Mouse (Mus musculus) heart, embryonic 15.5 days (tissue): ENCODE results near the gene Cfap44. TPM values are rescaled to one million over a fixed set of nuclear protein-coding genes. Genes with fewer than 3 reads are reported as not detected.
A peak's percentile ranks its signal among the peaks of the same experiment; 100 is the strongest.

Experiments
- ATAC-seq: fragments of 200-750 bp; cut with Nextera tagmentation; replicated peaks from 2 replicates; pipeline ENCODE4 v1.8.0; 2017; ENCODE audit warnings: low read depth, moderate TSS enrichment; ENCODE audit not compliant: insufficient number of reproducible peaks, insufficient read depth, low FRiP score
- H3K27ac ChIP-seq: fragments of 300-500 bp; sonication (generic); 2 replicates; pipeline ENCODE4 v1.5.1; 2015; ENCODE audit warnings: mild to moderate bottlenecking, inconsistent platforms
- H3K27me3 ChIP-seq: fragments of 300-500 bp; sonication (generic); 2 replicates; pipeline ENCODE4 v1.6.1; 2015; ENCODE audit warnings: inconsistent platforms
- H3K36me3 ChIP-seq: fragments of 300-500 bp; sonication (generic); 2 replicates; pipeline ENCODE4 v1.6.1; 2015; ENCODE audit warnings: mild to moderate bottlenecking, inconsistent platforms
- H3K4me1 ChIP-seq: fragments of 300-500 bp; sonication (generic); replicated peaks from 2 replicates; pipeline ENCODE4 v1.6.1; 2015; ENCODE audit warnings: inconsistent platforms
- H3K4me2 ChIP-seq: fragments of 300-500 bp; sonication (generic); 2 replicates; pipeline ENCODE4 v1.6.1; 2015; ENCODE audit warnings: inconsistent platforms, mild to moderate bottlenecking, moderate library complexity
- H3K4me3 ChIP-seq: fragments of 300-500 bp; sonication (generic); 2 replicates; pipeline ENCODE4 v1.5.1; 2015; ENCODE audit warnings: mild to moderate bottlenecking, inconsistent platforms
- H3K9ac ChIP-seq: fragments of 300-500 bp; sonication (generic); 2 replicates; pipeline ENCODE4 v1.6.1; 2015; ENCODE audit warnings: mild to moderate bottlenecking, inconsistent platforms
- H3K9me3 ChIP-seq: fragments of 300-500 bp; sonication (generic); replicated peaks from 2 replicates; pipeline ENCODE4 v1.6.1; 2016; ENCODE audit warnings: inconsistent platforms
- WGBS: fragments of 180-500 bp; shearing (Covaris S2); methylation state at CpG from one replicate; pipeline ENCODE4 v1.1.7; 2015; ENCODE audit warnings: mixed read lengths; 5-methylcytosine and 5-hydroxymethylcytosine counted together
- polyA plus RNA-seq: library from polyadenylated mRNA; unstranded; fragments of >200 nt; fragmentation: Nextera tagmentation; extraction: Ambion mirVana; gene quantifications from 2 replicates; pipeline ENCODE4 v1.2.1, GENCODE M21; 2015

The Cfap44 gene
- polyA plus RNA-seq, 1 experiment from 2014 or later = 0.09 TPM

- Histone ChIP-seq H3K9ac (no peak overlapping the region), H3K4me3 (no peak overlapping the region), H3K36me3 (no peaks in the 10 kb centered on the region; the same call in 1 of the 2 replicates), H3K27ac (peak overlapping the region; percentile 10; the same call in 1 of the 2 replicates), H3K4me1 (peaks cover 9% of the 10 kb centered on the region; the same call in 1 of the 2 replicates), H3K9me3 (no peaks in the 10 kb centered on the region), H3K27me3 (no peaks in the 10 kb centered on the region), H3K4me2 (no peak overlapping the region)
- ATAC-seq = no peak
- WGBS = 66% methylated on average over 13 of the region's 13 CpGs
Measured at GRCm38 (mm10) chr16:44510521-44511213, 116.1 kb downstream of the Cfap44 start.

- Histone ChIP-seq H3K27me3 (no peaks in the 10 kb centered on the region), H3K4me1 (no peaks in the 10 kb centered on the region), H3K27ac (no peak overlapping the region), H3K4me2 (no peak overlapping the region), H3K9me3 (no peaks in the 10 kb centered on the region), H3K4me3 (no peak overlapping the region), H3K9ac (no peak overlapping the region), H3K36me3 (no peaks in the 10 kb centered on the region; the same call in 1 of the 2 replicates)
- no peak for ATAC-seq
- WGBS = 69% methylated on average over 6 of the region's 6 CpGs
Measured at GRCm38 (mm10) chr16:44516498-44516897, 121.9 kb downstream of the Cfap44 start.

GRCm38 (mm10) chr16:44523595-44523994, 129.0 kb downstream of the Cfap44 start:
- no peaks in the 10 kb centered on the region for H3K36me3 ChIP-seq
- 77% methylated on average over 7 of the region's 7 CpGs for WGBS
- H3K4me2 ChIP-seq = no peak overlapping the region
- H3K4me3 ChIP-seq = no peak overlapping the region
- H3K9me3 ChIP-seq = no peaks in the 10 kb centered on the region
- no peak overlapping the region for H3K27ac ChIP-seq
- ATAC-seq = no peak
- H3K27me3 ChIP-seq = no peaks in the 10 kb centered on the region
- peaks cover 12% of the 10 kb centered on the region for H3K4me1 ChIP-seq
- no peak overlapping the region for H3K9ac ChIP-seq

- H3K9me3 ChIP-seq = no peaks in the 10 kb centered on the region
- H3K4me3 ChIP-seq = no peak overlapping the region
- no peak overlapping the region for H3K9ac ChIP-seq
- no peaks in the 10 kb centered on the region for H3K36me3 ChIP-seq
- no peak overlapping the region for H3K27ac ChIP-seq
- no peaks in the 10 kb centered on the region for H3K27me3 ChIP-seq
- no peak for ATAC-seq
- no peak overlapping the region for H3K4me2 ChIP-seq
- H3K4me1 ChIP-seq = peaks cover 22% of the 10 kb centered on the region
- WGBS = 65% methylated on average over 1 of the region's 1 CpGs
Measured at GRCm38 (mm10) chr16:44526044-44526443, 131.4 kb downstream of the Cfap44 start.

- peak overlapping the region; percentile 25 for H3K4me2 ChIP-seq
- H3K4me3 ChIP-seq = no peak overlapping the region
- peaks cover 28% of the 10 kb centered on the region for H3K4me1 ChIP-seq
- H3K36me3 ChIP-seq = no peaks in the 10 kb centered on the region
- no peaks in the 10 kb centered on the region for H3K27me3 ChIP-seq
- ATAC-seq = 0 out of 2 replicates have a peak, but pooled peaks have one; percentile 43
- H3K9ac ChIP-seq = no peak overlapping the region
- H3K9me3 ChIP-seq = no peaks in the 10 kb centered on the region
- WGBS = 18% methylated on average over 12 of the region's 12 CpGs
- peak overlapping the region; percentile 25; the same call in 1 of the 2 replicates for H3K27ac ChIP-seq
Measured at GRCm38 (mm10) chr16:44526689-44527088, 132.1 kb downstream of the Cfap44 start.

GRCm38 (mm10) chr16:44527218-44527905, 132.8 kb downstream of the Cfap44 start:
- H3K4me1 ChIP-seq = peaks cover 28% of the 10 kb centered on the region
- no peak for ATAC-seq
- H3K9me3 ChIP-seq = no peaks in the 10 kb centered on the region
- H3K27ac ChIP-seq = no peak overlapping the region
- WGBS = 42% methylated on average over 11 of the region's 11 CpGs
- no peak overlapping the region for H3K4me2 ChIP-seq
- H3K9ac ChIP-seq = no peak overlapping the region
- no peaks in the 10 kb centered on the region for H3K27me3 ChIP-seq
- H3K36me3 ChIP-seq = no peaks in the 10 kb centered on the region
- H3K4me3 ChIP-seq = no peak overlapping the region

- 91% methylated on average over 7 of the region's 7 CpGs for WGBS
- no peak overlapping the region for H3K4me3 ChIP-seq
- H3K9me3 ChIP-seq = no peaks in the 10 kb centered on the region
- no peak overlapping the region for H3K9ac ChIP-seq
- peaks cover 41% of the 10 kb centered on the region for H3K4me1 ChIP-seq
- no peaks in the 10 kb centered on the region for H3K27me3 ChIP-seq
- H3K27ac ChIP-seq = no peak overlapping the region
- ATAC-seq = no peak
- no peak overlapping the region for H3K4me2 ChIP-seq
- H3K36me3 ChIP-seq = no peaks in the 10 kb centered on the region
Measured at GRCm38 (mm10) chr16:44528955-44529354, 134.4 kb downstream of the Cfap44 start.

GRCm38 (mm10) chr16:44529691-44530090, 135.1 kb downstream of the Cfap44 start:
- Histone ChIP-seq H3K27me3 (no peaks in the 10 kb centered on the region), H3K4me2 (no peak overlapping the region), H3K4me1 (peaks cover 44% of the 10 kb centered on the region), H3K9ac (no peak overlapping the region), H3K27ac (no peak overlapping the region), H3K9me3 (no peaks in the 10 kb centered on the region), H3K4me3 (no peak overlapping the region), H3K36me3 (no peaks in the 10 kb centered on the region)
- ATAC-seq = no peak
- WGBS = 61% methylated on average over 8 of the region's 8 CpGs

- Histone ChIP-seq H3K36me3 (no peaks in the 10 kb centered on the region), H3K4me1 (peaks cover 44% of the 10 kb centered on the region), H3K9ac (no peak overlapping the region), H3K27ac (no peak overlapping the region), H3K27me3 (no peaks in the 10 kb centered on the region), H3K9me3 (no peaks in the 10 kb centered on the region), H3K4me2 (no peak overlapping the region), H3K4me3 (no peak overlapping the region)
- WGBS = 41% methylated on average over 9 of the region's 9 CpGs
- no peak for ATAC-seq
Measured at GRCm38 (mm10) chr16:44530191-44530590, 135.6 kb downstream of the Cfap44 start.

GRCm38 (mm10) chr16:44530829-44531228, 136.2 kb downstream of the Cfap44 start:
- Histone ChIP-seq H3K27me3 (no peaks in the 10 kb centered on the region), H3K27ac (peak overlapping the region; percentile 20; the same call in 1 of the 2 replicates), H3K4me2 (peak overlapping the region; percentile 63), H3K9ac (no peak overlapping the region), H3K36me3 (no peaks in the 10 kb centered on the region), H3K4me1 (peaks cover 44% of the 10 kb centered on the region), H3K9me3 (no peaks in the 10 kb centered on the region), H3K4me3 (peak overlapping the region; percentile 28)
- WGBS = 8% methylated on average over 7 of the region's 7 CpGs
- no peak for ATAC-seq

- peaks cover 43% of the 10 kb centered on the region for H3K4me1 ChIP-seq
- no peaks in the 10 kb centered on the region for H3K27me3 ChIP-seq
- ATAC-seq = no peak
- H3K27ac ChIP-seq = no peak overlapping the region
- no peak overlapping the region for H3K9ac ChIP-seq
- no peaks in the 10 kb centered on the region for H3K36me3 ChIP-seq
- peak overlapping the region; percentile 28 for H3K4me3 ChIP-seq
- H3K4me2 ChIP-seq = peak overlapping the region; percentile 63
- 54% methylated on average over 12 of the region's 12 CpGs for WGBS
- H3K9me3 ChIP-seq = no peaks in the 10 kb centered on the region
Measured at GRCm38 (mm10) chr16:44531239-44531797, 136.7 kb downstream of the Cfap44 start.
